Mouse (Mus musculus) spleen, postnatal 14 days (tissue): ENCODE data around the gene Retreg1.

Source experiments
- DNase-seq, 2 experiments: peaks; one replicate each; pipeline ENCODE4 v3.0.0; 2021 to 2022; ENCODE audit warnings: low spot score in 2 of 2

The Retreg1 gene

DNA sequence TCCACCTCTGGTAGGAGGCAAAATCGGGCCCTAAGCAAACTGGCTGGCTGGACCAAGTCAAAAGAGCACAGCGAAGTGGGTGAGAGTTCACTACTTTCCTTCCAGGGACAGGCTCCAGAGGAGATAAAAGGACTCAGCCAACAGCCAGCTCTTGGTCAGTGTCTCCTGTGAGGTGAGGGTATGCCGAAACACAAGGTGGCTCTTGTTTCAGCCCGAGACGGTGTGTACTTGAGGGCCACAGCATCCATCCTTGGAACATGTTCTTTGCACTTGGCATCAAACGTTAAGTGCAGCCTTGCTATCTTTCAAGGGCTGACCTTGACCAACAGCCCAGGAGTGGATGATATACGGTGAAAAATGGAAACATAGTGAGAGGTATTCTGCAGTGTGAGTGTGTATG, 75.7 kb downstream of the Retreg1 start:
- DNase-seq: no peak

DNA sequence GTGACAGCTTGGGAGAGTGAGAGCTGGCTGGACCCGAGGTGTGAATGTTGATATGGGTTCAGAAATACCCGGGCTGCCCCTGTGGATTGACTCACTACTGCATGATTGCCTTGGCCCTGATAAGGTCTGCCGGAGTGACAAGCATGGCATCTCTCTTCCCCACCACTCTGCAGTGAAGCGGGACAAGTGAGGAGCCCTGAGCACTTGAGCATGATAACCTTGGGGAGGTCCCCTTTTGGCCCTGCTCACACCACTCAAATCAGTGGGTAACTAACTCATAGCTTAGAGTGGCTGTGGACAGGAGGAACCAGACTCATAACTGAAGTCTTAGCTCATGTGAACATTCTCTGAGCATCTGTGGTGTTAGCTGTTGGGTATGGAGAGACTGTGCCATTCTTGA, 77.0 kb downstream of the Retreg1 start:
- no peak for DNase-seq

DNA sequence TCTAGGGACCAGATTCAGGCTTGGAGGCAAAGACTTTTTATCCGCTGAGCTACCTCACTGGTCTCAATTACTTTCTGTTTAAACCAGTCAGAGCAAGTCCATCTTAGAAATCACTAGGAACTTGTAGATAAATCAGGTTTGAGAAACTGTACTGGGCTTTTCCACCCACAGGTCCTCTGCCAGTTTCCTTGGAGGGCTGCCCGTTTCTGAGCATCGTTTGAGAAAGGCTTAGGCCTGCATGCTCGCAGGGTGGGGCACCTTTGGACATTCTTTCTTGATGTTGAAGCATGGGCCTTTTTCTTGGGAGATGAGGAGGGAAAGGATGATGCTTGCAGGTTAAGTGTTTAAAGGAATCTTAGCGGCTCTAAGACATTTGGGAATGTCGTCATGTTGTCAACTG, 77.9 kb downstream of the Retreg1 start:
- no peak for DNase-seq

DNA sequence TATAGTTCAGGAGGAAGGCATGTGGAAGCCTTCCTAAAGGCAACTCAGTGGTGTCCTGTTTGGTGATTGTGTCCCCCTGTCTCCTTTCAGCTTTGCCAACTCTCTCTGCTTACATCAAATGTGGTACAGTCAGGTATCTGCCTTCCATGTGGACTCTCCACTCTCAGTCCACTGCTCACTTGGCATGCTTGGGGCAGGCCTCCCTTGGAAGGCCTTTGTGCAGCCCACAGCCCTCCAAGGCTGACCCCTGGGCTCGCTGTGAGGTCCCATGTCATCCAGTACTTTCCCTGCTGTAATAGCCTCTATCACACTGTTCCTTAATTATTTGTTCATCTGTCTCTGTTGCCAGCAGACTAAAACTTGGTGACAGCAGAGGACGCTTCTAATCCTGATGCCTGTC, 79.0 kb downstream of the Retreg1 start:
- no peak for DNase-seq

DNA sequence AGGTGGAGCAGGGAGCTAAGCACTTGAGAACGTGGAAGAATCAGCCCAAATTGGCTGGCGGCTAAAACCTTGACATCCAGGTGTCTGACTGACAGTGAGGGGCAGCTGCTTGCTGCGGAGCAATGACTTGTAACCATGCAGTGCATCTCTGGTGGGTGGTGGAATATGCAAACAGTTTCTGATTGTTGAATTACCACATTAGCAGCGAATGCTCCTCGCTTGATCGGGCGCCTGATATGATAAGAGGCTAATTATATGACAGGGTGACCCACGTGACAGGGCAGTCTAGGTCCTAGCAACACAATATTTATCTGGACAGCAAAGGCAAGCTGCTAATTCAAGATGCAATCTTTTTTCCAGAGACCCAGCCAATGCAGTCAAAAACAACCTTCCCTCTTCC, 80.9 kb downstream of the Retreg1 start:
- no peak for DNase-seq

DNA sequence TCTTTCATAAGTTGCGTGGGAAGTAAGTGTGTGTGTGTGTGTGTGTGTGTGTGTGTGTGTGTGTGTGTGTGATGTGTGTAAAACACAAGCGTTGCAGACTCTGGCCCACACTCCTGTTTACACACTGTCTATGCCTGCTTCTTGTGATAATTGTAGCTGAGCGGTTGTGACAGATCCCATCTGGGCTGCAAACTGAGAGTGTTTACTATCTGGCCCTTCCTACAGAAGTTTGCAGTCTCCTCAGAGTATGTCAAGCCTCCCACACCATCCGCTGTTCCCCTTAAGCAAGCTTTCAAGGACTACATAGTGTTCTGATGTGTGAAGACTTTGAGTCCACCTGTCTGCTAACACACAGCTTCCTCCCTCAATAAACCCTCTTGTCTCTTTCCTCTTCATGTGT, 83.2 kb downstream of the Retreg1 start:
- DNase-seq: no peak

DNA sequence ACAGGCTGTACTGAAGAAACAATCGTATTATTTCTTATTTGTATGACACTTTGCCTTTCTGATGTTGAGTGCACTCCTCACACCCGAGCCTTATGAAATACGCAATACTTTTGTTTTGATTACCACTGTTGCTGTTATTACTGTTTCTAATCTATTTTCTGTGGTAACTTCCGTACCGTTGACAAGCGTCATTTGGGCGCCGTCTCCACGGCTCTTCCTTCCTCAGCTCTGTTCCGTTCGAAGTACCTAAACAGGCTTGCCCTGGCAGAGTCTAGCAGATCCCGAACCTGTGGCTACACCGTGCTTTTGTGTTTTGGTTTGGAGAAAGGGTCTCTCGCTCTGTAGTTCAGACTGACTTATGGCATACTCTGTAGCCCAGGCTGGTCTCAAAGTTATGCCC, 84.1 kb downstream of the Retreg1 start:
- no peak for DNase-seq

DNA sequence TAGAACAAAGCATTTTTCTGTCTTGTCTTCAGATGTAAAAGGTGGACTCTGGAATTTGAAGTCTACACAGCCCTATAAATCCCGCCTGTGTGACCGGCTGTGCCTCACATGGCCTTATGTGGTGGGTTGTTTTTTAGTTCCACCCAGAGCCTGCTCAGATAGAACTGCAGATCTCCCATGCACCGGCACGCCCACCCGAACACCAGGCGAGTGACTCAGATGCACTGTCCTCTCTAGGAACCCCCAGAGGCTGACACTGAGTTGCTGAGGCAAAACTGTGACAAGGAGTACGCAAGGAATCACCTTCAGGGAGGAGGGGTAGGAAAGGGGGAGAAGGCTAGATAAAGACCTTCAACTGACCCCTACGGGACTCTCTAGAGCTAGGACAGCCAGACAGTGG, 85.0 kb downstream of the Retreg1 start:
- DNase-seq: no peak

DNA sequence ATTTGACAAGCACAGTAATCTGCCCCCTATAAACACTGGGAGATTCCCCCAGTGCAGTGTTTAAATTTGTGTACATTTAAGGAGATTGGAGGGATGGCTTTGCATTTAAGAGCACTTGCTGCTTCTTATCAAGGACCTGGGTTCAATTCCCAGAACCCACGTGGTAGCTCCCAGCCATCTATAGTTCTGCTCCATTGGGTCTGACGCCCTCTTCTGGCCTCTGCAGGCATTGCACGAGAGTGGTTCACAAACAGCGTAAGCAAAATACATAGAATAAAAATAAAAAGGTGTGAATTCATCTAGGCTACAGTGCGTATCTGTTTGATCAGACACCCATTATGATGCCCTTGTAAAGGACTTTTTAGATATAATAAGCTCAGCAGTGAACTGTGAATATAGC, 85.9 kb downstream of the Retreg1 start:
- DNase-seq: peak in 1 of 2 experiments; percentile 21

DNA sequence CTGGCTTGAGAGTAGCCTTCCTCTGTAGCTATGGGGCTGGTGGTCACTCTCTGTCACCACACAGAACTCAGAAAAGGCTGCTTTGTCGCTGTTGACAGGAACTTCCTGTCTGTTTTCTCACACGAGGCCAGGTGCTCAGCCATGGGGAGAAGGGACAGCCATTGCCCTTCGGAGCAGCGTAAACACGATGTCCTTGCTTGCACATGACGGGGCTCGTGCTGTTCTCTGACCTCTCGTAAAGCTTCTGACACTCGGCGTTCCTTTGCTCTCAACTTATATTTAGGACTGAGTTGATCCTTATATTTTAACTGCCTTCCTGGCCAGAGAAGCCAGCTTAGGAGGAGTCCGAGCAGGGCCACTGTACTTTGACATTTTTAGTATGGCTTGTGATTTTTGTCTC, 86.5 kb downstream of the Retreg1 start:
- DNase-seq: no peak

DNA sequence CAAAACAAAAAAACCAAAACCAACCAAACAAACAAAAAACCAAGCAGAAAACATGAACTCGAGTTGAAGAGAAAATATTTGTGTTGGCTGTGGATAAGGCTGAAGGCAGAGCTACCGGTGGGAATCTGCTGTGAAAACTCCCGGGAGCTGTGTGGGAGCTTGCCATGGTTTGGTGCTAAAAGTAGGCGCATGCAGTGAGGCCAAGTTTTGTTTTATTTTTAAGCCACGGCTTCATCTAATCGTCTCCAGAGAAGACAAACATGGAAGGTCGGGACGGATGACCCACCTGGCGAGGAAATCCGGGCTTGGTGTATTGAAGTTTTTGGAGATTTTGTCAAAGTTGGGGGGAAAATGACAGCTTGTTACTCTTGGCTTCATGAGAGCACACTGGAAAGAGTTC, 87.0 kb downstream of the Retreg1 start:
- DNase-seq: no peak

DNA sequence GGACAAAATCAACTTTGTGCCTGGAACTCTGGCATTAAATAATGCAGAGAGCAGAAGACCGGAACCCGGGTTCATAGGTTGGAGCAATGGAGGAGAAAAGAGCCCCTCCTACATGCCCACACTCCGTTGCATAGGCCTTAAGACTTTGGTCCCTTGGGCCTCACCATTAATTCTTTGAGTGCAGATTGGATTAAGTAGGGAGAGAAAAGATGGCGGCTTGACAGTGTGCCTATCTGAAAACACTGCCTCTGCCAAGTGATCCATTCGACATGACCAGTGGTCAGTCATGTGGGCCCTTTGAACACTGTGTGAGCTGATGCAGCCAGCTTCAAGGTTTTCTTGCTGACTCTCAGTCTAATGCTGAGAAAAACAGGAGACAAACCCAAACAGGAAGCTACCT, 87.7 kb downstream of the Retreg1 start:
- no peak for DNase-seq

DNA sequence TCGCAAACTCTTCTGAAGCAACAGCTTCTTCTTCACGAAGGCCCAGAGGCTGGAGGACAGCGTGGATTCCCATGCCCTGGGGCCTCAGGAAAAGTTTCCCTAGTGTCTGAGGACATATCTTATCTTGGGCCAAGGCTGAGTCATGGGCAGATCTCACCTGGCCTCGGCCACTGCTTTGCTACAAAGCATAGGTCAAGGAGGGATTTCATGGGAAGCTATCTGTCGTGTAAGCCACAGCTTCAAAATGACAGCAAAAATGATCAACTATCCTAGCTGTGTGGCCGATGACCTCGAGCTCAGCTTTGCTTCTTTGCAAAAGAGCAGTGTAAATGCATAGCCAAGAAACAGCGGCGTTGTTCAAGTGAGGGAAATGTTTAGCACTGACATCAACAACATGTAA, 89.5 kb downstream of the Retreg1 start:
- no peak for DNase-seq

DNA sequence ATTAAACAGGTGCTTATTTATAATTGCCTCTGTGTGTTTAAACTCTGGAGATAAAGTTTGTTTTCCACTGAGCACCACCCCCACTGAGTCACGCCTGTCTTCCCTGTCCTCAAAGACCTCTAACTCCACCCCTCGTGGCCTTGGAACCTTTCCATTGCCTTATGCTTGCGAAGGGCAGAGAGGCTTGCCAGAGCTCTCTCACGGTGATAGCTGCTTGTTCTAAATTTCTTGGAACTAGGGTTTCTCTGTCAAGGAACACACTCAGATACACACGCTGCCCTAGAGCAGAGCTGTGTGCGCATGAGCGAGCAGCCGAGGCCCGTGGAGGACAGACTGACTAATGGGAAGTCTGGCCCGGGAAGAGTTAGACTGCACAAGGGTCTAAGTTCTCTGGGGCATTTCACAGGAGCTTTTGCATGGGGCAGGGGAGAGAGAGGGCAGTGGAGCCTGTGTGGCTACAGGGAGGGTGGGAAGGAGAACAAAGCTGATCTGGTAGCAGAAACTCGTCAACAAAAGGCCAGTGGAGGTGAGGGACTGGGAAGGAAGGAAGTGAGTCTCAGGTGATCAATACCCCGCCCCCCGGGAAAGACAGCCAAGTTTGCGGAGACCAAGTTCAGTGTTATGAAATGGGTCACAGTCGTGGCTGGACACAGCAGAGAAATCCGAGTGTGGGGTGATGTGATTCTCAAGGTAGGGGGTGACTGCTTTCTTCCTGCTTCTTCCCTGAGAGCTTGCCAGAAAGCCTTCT, 90.1 kb downstream of the Retreg1 start:
- no peak for DNase-seq

DNA sequence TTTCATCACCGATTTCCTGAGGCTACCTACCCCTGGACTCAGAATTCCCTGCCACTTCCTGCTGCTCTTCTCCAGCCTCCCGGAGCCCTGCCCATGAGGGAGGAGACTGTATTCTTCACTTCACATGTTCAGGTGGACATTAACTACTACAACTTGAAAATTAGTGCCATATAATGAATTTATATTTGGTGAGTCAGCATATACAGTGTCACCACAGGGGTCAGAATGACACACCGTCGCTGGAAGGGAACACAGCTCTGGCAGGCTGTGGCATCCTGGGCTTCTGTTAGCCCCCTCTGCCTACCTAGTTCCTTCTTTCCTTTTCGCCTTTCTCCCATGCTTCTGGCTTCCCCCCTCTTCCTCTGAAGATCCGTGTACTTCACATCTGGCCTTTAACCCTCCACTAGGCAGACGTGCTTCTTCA, 90.7 kb downstream of the Retreg1 start:
- no peak for DNase-seq

DNA sequence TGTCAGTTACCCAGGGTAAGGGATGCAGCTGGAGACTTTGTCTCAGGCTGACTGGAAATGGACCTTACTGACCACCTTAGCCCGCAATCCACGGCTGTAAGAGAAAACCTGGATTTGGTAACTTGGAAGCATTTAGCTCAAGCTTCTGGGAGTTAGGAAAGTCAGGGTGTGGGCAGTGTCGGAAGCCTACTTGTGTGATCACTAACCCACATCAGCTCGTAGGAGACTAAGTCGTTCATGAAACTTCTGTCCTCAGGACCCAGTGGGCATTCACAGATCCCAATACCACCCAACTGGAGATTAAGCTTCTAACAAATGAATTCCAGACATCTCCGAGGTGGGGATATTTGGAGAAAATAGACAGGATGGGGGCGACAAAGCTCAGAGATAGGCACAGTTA, 91.4 kb downstream of the Retreg1 start:
- no peak for DNase-seq

DNA sequence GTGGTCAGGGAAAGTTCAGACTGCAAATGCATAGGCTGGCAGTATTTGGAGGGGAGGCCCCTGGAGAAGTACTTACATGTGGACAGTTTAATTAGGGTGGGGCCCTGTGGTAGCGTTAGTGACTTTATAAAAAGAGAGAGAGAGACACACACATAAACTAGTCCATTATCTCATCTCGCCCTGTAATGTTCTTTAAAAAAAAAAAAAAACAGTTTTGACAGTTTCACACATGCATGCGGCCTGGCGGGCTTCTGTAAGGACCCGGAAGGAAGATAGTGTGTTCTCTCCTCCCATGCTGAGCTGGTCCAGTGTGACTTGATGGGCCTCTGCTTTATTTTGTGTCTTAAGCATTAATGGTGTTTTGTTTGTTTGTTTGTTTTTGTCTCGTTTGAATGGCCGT, 95.5 kb downstream of the Retreg1 start:
- DNase-seq: no peak

DNA sequence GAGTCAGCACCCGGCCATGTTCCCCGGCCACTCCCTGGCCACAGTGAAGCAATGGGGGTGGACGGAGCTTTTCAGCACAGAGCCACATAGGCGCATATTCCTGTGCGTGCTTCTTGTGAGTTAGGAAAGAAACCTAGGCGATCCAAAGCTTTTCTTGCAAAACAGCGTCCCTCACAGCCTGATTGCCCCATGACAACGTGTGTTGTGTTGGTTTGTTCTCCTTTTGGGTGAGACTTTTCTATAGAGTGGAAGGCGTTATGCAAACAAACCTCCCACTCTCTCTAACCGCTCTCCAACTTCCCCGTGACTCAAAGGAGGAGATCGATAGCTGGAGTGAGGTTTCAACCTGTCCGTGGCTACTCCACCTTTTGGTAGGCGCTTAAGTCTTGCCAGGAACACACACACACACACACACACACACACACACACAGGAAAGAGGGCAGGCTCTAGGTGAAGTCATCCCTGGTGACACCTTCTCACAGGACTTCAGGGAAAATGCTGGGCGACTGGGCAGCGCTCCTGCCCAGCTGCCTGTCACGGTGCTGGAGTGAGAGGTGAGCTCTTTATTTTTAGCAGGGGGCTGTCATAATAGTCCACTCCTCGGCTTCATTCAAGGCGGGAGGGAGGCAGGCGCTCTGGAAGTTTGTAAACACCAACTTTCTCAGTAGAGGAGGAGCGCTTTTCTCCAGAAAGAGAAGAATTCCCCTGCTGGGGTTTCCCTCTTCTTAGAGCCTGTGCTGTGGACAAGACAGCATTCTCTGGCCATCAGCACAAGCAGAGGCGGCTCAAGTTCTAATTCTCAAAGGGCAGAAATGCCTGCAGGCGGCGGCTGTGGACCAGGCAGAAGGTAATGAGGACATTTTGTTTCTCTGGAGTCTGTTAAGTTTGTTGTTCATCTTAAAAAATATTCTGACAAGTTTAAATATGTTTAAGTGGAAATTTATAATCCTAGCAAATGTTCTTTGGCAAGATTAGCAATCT, 97.7 kb downstream of the Retreg1 start:
- DNase-seq: no peak

DNA sequence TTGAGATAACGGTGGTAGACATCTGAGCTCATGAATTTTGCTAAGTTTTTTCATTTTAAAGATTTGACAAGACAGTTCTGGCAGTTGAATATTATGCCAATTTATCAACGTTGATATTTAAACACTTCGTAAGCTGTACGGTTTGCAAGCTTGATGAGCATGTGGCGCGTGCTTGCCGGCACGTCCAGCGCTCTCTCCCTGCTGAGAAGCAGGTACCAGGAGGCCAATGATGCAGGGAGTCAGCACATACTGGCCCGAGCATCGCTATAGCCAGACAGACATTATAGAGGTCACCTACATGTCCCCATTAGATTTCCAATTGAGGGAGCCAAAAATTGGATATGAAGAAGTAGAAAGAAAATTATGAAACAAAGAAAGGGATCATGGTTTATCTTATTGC, 98.5 kb downstream of the Retreg1 start:
- DNase-seq: no peak

DNA sequence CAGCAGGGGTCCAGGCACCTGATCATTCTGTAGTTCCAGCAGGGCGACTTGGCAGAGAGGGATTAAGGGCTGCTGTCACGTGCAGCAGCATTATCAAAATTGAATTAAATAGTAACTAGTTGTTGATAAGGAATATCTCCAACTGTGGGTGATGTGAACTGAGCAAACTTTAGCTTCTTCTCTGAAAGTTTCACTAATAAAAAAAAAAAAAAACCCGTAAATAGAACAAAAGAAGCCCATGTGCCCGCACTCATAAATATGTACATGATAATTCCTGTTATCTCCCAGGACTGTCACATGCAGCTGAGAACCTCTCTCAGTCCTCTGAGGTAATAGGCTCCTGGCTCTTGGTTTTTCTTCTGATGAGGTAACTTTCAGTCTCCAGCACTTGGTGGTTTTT, 99.4 kb downstream of the Retreg1 start:
- no peak for DNase-seq

DNA sequence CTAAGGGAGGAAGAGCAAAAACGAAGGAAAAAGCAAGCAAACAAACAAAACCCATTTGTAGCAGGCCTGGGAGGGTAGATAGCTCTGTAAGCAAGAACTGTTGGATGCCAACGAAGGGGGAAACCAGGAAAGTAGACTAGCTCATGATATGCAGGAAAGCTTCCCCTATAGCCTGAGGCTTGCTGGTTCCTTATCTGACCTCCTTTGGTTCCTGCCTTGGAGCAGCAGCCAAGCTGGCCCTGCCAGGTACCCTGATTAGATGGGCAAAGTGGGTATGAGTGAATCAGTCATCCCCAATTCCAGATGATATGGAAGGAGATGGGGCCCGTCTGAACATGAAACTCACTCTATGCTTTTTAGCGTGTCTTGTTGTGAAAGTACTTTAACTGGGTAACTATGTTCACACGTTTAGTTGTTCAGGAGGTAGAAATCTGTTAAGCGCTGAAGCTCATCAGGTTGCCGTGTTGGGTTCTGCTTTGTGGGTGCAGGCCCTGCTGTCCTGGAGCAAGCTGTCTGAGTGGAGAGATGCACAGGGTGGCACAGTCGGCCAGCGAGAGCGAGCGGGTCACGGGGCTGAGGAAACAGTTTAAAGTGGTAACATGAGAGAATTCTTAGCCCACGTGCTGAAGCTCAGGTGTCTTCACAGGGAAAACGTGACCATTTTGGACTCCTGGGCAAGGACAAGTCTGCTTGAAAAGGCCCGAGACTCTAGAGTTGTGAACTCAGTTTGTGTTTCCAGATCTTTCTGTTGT, 100.6 kb downstream of the Retreg1 start:
- DNase-seq: no peak

DNA sequence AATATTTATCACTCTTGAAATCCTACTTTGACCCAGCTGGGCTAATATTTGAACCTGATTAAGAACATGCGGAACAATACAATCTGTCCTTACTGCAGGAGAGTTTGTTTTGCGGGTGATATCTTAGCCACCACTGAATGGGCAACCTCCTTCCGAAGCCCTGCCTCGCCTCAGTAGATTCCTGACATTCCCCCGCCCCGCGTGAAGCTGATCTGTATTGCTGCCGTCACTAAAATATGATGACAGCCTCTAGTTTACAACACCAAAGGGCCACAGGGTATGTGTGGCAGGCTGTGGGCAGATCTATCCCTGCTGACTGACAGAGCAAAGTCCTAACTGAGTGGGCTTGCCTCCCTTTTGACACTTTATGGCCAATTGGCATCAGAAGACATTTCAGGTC, 102.2 kb downstream of the Retreg1 start:
- no peak for DNase-seq
